Mouse (Mus musculus): Measurements from ENCODE around the gene Slc25a21. TPM values are rescaled to one million over a fixed set of nuclear protein-coding genes. Genes with fewer than 3 reads are reported as not detected.

Slc25a21 gene
- polyA plus RNA-seq, 1 experiment from 2014 or later: 0.08 TPM

DNA sequence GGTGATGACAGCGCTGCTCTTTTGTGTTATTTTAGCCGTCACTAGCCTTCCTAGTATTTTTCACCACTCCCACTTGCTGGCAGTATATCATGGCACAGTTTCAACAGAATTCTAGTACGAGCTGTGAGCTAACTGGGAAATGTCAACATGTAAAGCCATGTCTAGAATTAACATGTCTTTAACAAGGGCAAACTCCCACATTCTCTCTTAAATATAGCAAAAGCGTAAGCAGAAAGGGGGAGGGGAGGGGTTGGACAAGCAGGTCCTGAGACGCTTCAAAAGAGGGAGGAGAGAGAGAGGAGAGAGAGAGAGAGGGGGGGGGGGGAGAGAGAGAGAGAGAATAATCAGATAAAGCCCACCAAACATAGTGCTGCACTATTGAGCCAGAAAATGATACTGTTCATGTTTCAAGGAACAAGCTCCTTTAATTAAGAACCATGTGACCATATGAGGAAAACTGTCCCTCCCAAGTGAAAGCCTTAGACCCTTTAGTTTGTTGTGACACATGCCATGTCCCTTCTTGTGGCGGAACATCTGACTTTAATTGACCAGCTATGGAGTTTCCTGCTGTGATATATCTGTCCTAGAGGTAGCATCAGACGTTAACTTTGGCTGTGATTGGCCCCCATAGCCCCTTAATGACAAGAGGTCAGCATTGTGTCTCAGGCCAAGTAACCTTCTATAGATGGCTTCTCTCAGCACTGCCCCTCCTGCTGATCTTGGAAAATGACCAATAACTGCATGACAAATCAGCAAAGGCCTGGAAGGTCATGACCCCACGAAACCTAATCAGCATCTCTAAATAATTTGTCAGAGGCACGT, 237.8 kb downstream of the Slc25a21 start:
- no peak for ATAC-seq
- no peak overlapping the region for H3K9ac ChIP-seq (ENCODE audit: low read depth, low read length)
- no peaks in the 10 kb centered on the region for H3K27me3 ChIP-seq (replicated peaks; ENCODE audit: control insufficient read depth, insufficient read depth, low read length)
- H3K9me3 ChIP-seq (ENCODE audit: control insufficient read depth): no peaks in the 10 kb centered on the region
- TF ChIP-seq CTCF (IDR thresholded peaks at IDR 0.05; ENCODE audit: low read depth): no peak
- H3K27ac ChIP-seq (ENCODE audit: low read depth, low read length): no peak overlapping the region
- 39% methylated on average over 9 of the region's 9 CpGs for WGBS
- no peaks in the 10 kb centered on the region for H3K36me3 ChIP-seq (ENCODE audit: control insufficient read depth, insufficient read depth)
- H3K4me2 ChIP-seq (replicated peaks; ENCODE audit: low read depth): 0 out of 2 replicates have a peak overlapping the region, but pooled peaks have one; percentile 7
- H3K4me1 ChIP-seq (replicated peaks; ENCODE audit: control insufficient read depth, insufficient read depth, low read length): no peaks in the 10 kb centered on the region
- H3K4me3 ChIP-seq (ENCODE audit: low read depth, low read length): no peak overlapping the region; the same call in 1 of the 2 replicates

- Histone ChIP-seq H3K9me3 (ENCODE audit: control insufficient read depth) (no peaks in the 10 kb centered on the region), H3K4me1 (replicated peaks; ENCODE audit: control insufficient read depth, insufficient read depth, low read length) (no peaks in the 10 kb centered on the region), H3K9ac (ENCODE audit: low read depth, low read length) (no peak overlapping the region), H3K36me3 (ENCODE audit: control insufficient read depth, insufficient read depth) (no peaks in the 10 kb centered on the region), H3K4me2 (replicated peaks; ENCODE audit: low read depth) (no peak overlapping the region; the same call in 1 of the 2 replicates), H3K27ac (ENCODE audit: low read depth, low read length) (no peak overlapping the region), H3K4me3 (ENCODE audit: low read depth, low read length) (no peak overlapping the region), H3K27me3 (replicated peaks; ENCODE audit: control insufficient read depth, insufficient read depth, low read length) (no peaks in the 10 kb centered on the region)
- WGBS: 52% methylated on average over 11 of the region's 11 CpGs
- no peak for ATAC-seq
- no peak for TF ChIP-seq CTCF (IDR thresholded peaks at IDR 0.05; ENCODE audit: low read depth)
These were observed 239.0 kb downstream of the Slc25a21 start for GRCm38 (mm10) chr12:56958244-56958643.

- ATAC-seq: peak; percentile 56
These were observed 245.3 kb downstream of the Slc25a21 start for GRCm38 (mm10) chr12:56951749-56952657.

GRCm38 (mm10) chr12:56944265-56944664, 253.0 kb downstream of the Slc25a21 start:
- WGBS: 81% methylated on average over 1 of the region's 1 CpGs
- Histone ChIP-seq H3K4me2 (replicated peaks; ENCODE audit: low read depth) (no peak overlapping the region), H3K9ac (ENCODE audit: low read depth, low read length) (no peak overlapping the region), H3K9me3 (ENCODE audit: control insufficient read depth) (no peaks in the 10 kb centered on the region), H3K27ac (ENCODE audit: low read depth, low read length) (no peak overlapping the region), H3K4me3 (ENCODE audit: low read depth, low read length) (no peak overlapping the region), H3K4me1 (replicated peaks; ENCODE audit: control insufficient read depth, insufficient read depth, low read length) (no peaks in the 10 kb centered on the region), H3K27me3 (replicated peaks; ENCODE audit: control insufficient read depth, insufficient read depth, low read length) (no peaks in the 10 kb centered on the region), H3K36me3 (ENCODE audit: control insufficient read depth, insufficient read depth) (no peaks in the 10 kb centered on the region)
- no peak for ATAC-seq
- TF ChIP-seq CTCF (IDR thresholded peaks at IDR 0.05; ENCODE audit: low read depth): no peak

More at GRCm38 (mm10) chr12:56951749-56952657, 245.3 kb downstream of the Slc25a21 start:
- Histone ChIP-seq H3K27ac (ENCODE audit: low read depth, low read length) (no peak overlapping the region), H3K4me3 (ENCODE audit: low read depth, low read length) (no peak overlapping the region), H3K9me3 (ENCODE audit: control insufficient read depth) (no peaks in the 10 kb centered on the region), H3K36me3 (ENCODE audit: control insufficient read depth, insufficient read depth) (no peaks in the 10 kb centered on the region), H3K9ac (ENCODE audit: low read depth, low read length) (no peak overlapping the region), H3K4me2 (replicated peaks; ENCODE audit: low read depth) (no peak overlapping the region), H3K4me1 (replicated peaks; ENCODE audit: control insufficient read depth, insufficient read depth, low read length) (0 out of 2 replicates have a peak, but pooled peaks cover 6% of the 10 kb centered on the region), H3K27me3 (replicated peaks; ENCODE audit: control insufficient read depth, insufficient read depth, low read length) (no peaks in the 10 kb centered on the region)
- WGBS: 42% methylated on average over 11 of the region's 11 CpGs
- TF ChIP-seq CTCF (IDR thresholded peaks at IDR 0.05; ENCODE audit: low read depth): no peak

GRCm38 (mm10) chr12:56940861-56941260, 256.4 kb downstream of the Slc25a21 start:
- WGBS: 51% methylated on average over 3 of the region's 3 CpGs
- H3K4me3 ChIP-seq (ENCODE audit: low read depth, low read length): no peak overlapping the region
- H3K27ac ChIP-seq (ENCODE audit: low read depth, low read length): no peak overlapping the region
- no peak overlapping the region for H3K4me2 ChIP-seq (replicated peaks; ENCODE audit: low read depth)
- no peak for TF ChIP-seq CTCF (IDR thresholded peaks at IDR 0.05; ENCODE audit: low read depth)
- H3K36me3 ChIP-seq (ENCODE audit: control insufficient read depth, insufficient read depth): no peaks in the 10 kb centered on the region
- H3K9ac ChIP-seq (ENCODE audit: low read depth, low read length): no peak overlapping the region
- H3K4me1 ChIP-seq (replicated peaks; ENCODE audit: control insufficient read depth, insufficient read depth, low read length): no peaks in the 10 kb centered on the region
- H3K9me3 ChIP-seq (ENCODE audit: control insufficient read depth): no peaks in the 10 kb centered on the region
- H3K27me3 ChIP-seq (replicated peaks; ENCODE audit: control insufficient read depth, insufficient read depth, low read length): no peaks in the 10 kb centered on the region
- ATAC-seq: no peak

GRCm38 (mm10) chr12:56918145-56918544, 279.1 kb downstream of the Slc25a21 start:
- Histone ChIP-seq H3K27me3 (replicated peaks; ENCODE audit: control insufficient read depth, insufficient read depth, low read length) (no peaks in the 10 kb centered on the region), H3K4me1 (replicated peaks; ENCODE audit: control insufficient read depth, insufficient read depth, low read length) (no peaks in the 10 kb centered on the region), H3K27ac (ENCODE audit: low read depth, low read length) (no peak overlapping the region), H3K4me3 (ENCODE audit: low read depth, low read length) (no peak overlapping the region), H3K9me3 (ENCODE audit: control insufficient read depth) (no peaks in the 10 kb centered on the region), H3K36me3 (ENCODE audit: control insufficient read depth, insufficient read depth) (no peaks in the 10 kb centered on the region), H3K4me2 (replicated peaks; ENCODE audit: low read depth) (no peak overlapping the region), H3K9ac (ENCODE audit: low read depth, low read length) (no peak overlapping the region)
- ATAC-seq: no peak
- no peak for TF ChIP-seq CTCF (IDR thresholded peaks at IDR 0.05; ENCODE audit: low read depth)
- WGBS: 75% methylated on average over 6 of the region's 6 CpGs
